Mouse (Mus musculus) heart, embryonic 13.5 days (tissue): ENCODE measurements around the gene Magix. TPM values are rescaled to one million over a fixed set of nuclear protein-coding genes. Genes with fewer than 3 reads are reported as not detected.
"Not testable (repeated sequence)": the region's sequence is repeated elsewhere in the genome, so short reads cannot be mapped to it uniquely, and the experiment has no call there.

Source experiments
- ATAC-seq: fragments of 200-750 bp; cut with Nextera tagmentation; 2 replicates; pipeline ENCODE4 v1.8.0; 2017; ENCODE audit warnings: moderate TSS enrichment; ENCODE audit not compliant: insufficient number of reproducible peaks, low FRiP score, low TSS enrichment; ENCODE audit errors: extremely low read depth
- H3K27ac ChIP-seq: fragments of 300-500 bp; sonication (generic); replicated peaks from 2 replicates; pipeline ENCODE4 v1.5.1; 2015; ENCODE audit warnings: moderate library complexity, mild to moderate bottlenecking, inconsistent platforms
- H3K27me3 ChIP-seq: fragments of 300-500 bp; sonication (generic); replicated peaks from 2 replicates; pipeline ENCODE4 v1.6.1; 2015; ENCODE audit warnings: mild to moderate bottlenecking, inconsistent platforms
- H3K36me3 ChIP-seq: fragments of 300-500 bp; sonication (generic); 2 replicates; pipeline ENCODE4 v1.6.1; 2015; ENCODE audit warnings: mild to moderate bottlenecking, inconsistent platforms
- H3K4me1 ChIP-seq: fragments of 300-500 bp; sonication (generic); 2 replicates; pipeline ENCODE4 v1.6.1; 2015; ENCODE audit warnings: inconsistent platforms
- H3K4me2 ChIP-seq: fragments of 300-500 bp; sonication (generic); 2 replicates; pipeline ENCODE4 v1.6.1; 2015; ENCODE audit warnings: inconsistent platforms, mild to moderate bottlenecking, moderate library complexity
- H3K4me3 ChIP-seq: fragments of 300-500 bp; sonication (generic); 2 replicates; pipeline ENCODE4 v1.5.1; 2015; ENCODE audit warnings: moderate library complexity, mild to moderate bottlenecking, inconsistent platforms
- H3K9ac ChIP-seq: fragments of 300-500 bp; sonication (generic); 2 replicates; pipeline ENCODE4 v1.6.1; 2015; ENCODE audit warnings: inconsistent platforms, mild to moderate bottlenecking, moderate library complexity
- H3K9me3 ChIP-seq: fragments of 300-500 bp; sonication (generic); 2 replicates; pipeline ENCODE4 v1.6.1; 2016; ENCODE audit warnings: inconsistent platforms
- WGBS: fragments of 180-500 bp; shearing (Covaris S2); methylation state at CpG from one replicate; pipeline ENCODE4 v1.1.7; 2015; ENCODE audit warnings: mixed read lengths; 5-methylcytosine and 5-hydroxymethylcytosine counted together
- polyA plus RNA-seq: library from polyadenylated mRNA; unstranded; fragments of >200 nt; fragmentation: Nextera tagmentation; extraction: Ambion mirVana; gene quantifications from 2 replicates; pipeline ENCODE4 v1.2.1, GENCODE M21; 2015

The Magix gene
- 0.11 and 0.25 TPM in 2 replicates for polyA plus RNA-seq

DNA sequence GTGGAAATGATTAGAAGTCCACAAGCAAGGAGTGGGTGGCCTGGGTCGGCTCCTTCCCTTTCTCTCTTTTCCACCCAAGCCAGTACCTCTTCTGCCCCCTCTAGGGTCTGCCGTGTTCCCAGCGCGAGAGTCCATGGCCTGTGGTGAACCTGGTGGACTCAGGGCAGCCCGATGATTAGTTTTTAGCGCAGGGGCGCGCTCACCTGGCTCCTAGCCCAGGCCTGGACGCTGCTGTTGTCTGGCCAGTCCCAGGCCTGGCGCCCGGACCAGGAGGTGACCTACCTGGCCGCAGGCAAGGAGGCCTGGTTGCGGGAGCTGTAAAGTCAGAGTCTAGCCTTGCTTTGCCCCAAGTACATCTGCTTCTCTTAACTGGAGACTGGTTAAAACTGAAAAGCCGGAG is at the start of gene Magix:
Gene Magix (minus strand): TSS at position 388 of the 400 bp plus-strand sequence.
- Histone ChIP-seq H3K9ac (peak within 1 kb of the TSS; percentile 66), H3K27me3 (0 out of 2 replicates have a peak, but pooled peaks cover 5% of the 10 kb centered on the region), H3K36me3 (no peaks in the 10 kb centered on the region), H3K4me3 (peak within 1 kb of the TSS; percentile 45), H3K4me2 (peak within 1 kb of the TSS; percentile 69), H3K27ac (no peak within 1 kb of the TSS), H3K4me1 (no peaks in the 10 kb centered on the region), H3K9me3 (no peaks in the 10 kb centered on the region)
- ATAC-seq = no peak
- 62% methylated on average over 14 of the region's 14 CpGs for WGBS

DNA sequence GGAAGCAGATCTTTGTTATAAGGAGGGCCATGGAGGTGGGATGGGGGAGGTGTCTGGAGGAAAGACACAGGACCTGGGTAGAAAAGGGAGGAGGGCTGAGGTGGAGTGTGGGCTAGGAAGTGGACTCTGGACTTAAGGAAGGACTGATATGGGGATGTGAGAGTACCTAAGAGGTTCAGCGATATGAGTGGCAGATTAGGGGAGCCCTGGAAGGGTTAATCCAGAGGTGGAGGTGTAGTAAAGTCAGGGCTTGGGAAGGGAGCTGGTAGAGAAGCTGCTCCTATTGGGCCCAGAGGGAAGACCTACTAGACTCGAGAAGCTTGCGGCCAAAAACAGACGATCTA is 47.8 kb upstream of the Magix start:
- peaks cover 27% of the 10 kb centered on the region for H3K36me3 ChIP-seq
- H3K27ac ChIP-seq = no peak overlapping the region
- peak overlapping the region; percentile 78 for H3K9ac ChIP-seq
- ATAC-seq = no peak
- H3K9me3 ChIP-seq = no peaks in the 10 kb centered on the region
- WGBS = 29% methylated on average over 4 of the region's 4 CpGs
- H3K4me1 ChIP-seq = peaks cover 9% of the 10 kb centered on the region; the same call in 1 of the 2 replicates
- peak overlapping the region; percentile 69 for H3K4me2 ChIP-seq
- no peaks in the 10 kb centered on the region for H3K27me3 ChIP-seq
- peak overlapping the region; percentile 58 for H3K4me3 ChIP-seq

DNA sequence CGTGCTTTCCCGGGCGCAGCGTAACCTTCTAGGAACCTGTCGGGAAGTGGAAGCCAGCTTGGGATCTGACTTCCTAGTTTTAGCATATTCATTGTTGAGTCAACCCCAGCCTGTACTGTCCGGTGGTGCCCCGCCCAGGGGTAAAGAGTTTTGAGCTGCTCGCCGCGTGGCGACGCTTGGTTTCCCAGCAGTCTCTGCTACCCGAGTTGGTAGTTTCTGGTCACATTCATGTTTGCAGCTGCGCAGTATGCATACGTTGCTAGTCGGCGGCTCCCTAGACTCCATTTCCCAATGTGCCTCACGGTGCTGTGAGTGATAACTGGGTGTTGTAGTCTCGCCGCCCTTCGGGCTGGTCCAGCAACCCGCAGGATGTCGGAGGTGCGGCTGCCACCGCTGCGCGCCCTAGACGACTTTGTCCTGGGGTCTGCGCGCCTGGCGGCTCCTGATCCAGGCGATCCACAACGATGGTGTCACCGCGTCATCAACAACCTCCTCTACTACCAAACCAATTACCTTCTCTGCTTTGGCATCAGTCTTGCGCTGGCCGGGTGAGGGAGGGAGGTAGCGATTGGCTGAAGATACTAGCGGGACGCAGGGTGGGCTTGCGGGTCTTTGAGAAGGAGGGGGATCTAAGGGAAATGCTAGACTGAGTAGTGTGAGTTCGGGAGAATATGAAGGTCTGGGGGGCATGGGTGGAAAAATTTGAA is 47.3 kb upstream of the Magix start, which contains the start of gene Praf2:
Gene Praf2 (plus strand): TSS at position 225 of the 707 bp plus-strand sequence.
- peak; percentile 71 for ATAC-seq
- Histone ChIP-seq H3K9me3 (no peaks in the 10 kb centered on the region), H3K4me3 (peak within 1 kb of the TSS; percentile 58), H3K4me1 (peaks cover 9% of the 10 kb centered on the region; the same call in 1 of the 2 replicates), H3K9ac (peak within 1 kb of the TSS; percentile 78), H3K36me3 (peaks cover 30% of the 10 kb centered on the region), H3K27ac (peak within 1 kb of the TSS; percentile 54), H3K4me2 (peak within 1 kb of the TSS; percentile 69), H3K27me3 (no peaks in the 10 kb centered on the region)
- WGBS = 17% methylated on average over 42 of the region's 42 CpGs

DNA sequence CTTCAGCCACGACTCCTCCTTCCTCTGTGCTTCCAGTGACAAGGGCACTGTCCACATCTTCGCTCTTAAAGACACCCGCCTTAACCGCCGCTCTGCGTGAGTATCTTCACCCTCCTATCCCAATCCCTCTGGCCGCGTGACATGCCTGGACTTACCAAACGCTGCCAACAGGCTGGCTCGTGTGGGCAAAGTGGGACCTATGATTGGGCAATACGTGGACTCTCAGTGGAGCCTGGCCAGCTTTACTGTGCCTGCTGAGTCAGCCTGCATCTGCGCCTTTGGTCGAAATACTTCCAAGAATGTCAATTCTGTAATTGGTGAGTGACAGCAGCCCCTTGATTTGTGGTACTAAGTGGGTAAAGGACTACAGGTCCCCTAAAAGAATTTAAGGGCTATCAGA is 46.1 kb upstream of the Magix start:
- Histone ChIP-seq H3K9me3 (no peaks in the 10 kb centered on the region), H3K9ac (no peak overlapping the region), H3K27me3 (no peaks in the 10 kb centered on the region), H3K4me2 (no peak overlapping the region), H3K36me3 (peaks cover 30% of the 10 kb centered on the region), H3K4me3 (no peak overlapping the region), H3K27ac (no peak overlapping the region), H3K4me1 (peaks cover 15% of the 10 kb centered on the region)
- no peak for ATAC-seq
- WGBS = 86% methylated on average over 13 of the region's 13 CpGs

DNA sequence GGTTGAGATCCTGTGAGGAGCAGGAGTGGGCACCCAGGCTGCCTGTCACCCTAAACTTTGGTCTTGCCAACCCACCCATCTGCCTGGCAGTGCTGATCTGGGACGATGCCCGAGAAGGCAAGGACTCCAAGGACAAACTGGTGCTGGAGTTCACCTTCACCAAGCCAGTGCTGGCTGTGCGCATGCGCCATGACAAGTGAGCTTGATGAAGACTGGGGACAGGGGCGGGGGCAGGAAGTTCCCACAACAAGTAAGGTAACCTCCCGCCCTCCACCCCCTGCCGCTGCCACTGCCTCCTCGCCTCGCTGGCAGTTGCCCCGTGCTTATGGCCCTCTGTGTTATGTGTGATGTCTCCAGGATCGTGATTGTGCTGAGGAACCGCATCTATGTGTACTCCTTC is 44.8 kb upstream of the Magix start:
- WGBS = 85% methylated on average over 12 of the region's 12 CpGs
- no peak overlapping the region for H3K27ac ChIP-seq
- no peak for ATAC-seq

DNA sequence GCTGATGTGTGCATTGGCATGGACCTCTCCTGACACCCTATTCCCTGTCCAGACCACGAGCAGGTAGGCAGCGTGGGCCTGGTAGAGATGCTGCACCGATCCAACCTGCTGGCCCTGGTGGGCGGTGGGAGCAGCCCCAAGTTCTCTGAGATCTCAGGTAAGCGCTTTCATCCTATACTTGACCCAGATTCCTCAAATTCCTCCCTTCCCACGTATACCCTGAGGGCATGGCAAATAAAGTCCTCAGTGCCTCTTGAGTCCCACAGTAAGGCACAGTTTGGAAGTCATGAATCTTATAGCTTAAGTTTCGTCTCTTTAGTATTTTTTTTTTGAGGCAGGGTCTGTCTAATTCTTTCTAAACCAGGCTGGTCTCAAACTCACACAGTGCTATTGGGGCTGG is 43.1 kb upstream of the Magix start:
- 78% methylated on average over 7 of the region's 7 CpGs for WGBS
- Histone ChIP-seq H3K36me3 (peaks cover 30% of the 10 kb centered on the region), H3K4me2 (no peak overlapping the region), H3K4me1 (peaks cover 13% of the 10 kb centered on the region), H3K27me3 (no peaks in the 10 kb centered on the region), H3K9ac (no peak overlapping the region), H3K27ac (no peak overlapping the region), H3K4me3 (no peak overlapping the region), H3K9me3 (no peaks in the 10 kb centered on the region)
- ATAC-seq = no peak

More for the DNA sequence above, 44.8 kb upstream of the Magix start:
- H3K9me3 ChIP-seq = no peaks in the 10 kb centered on the region
- H3K9ac ChIP-seq = no peak overlapping the region
- no peak overlapping the region for H3K4me3 ChIP-seq
- H3K4me1 ChIP-seq = peaks cover 15% of the 10 kb centered on the region
- H3K4me2 ChIP-seq = no peak overlapping the region
- peaks cover 30% of the 10 kb centered on the region for H3K36me3 ChIP-seq
- no peaks in the 10 kb centered on the region for H3K27me3 ChIP-seq

DNA sequence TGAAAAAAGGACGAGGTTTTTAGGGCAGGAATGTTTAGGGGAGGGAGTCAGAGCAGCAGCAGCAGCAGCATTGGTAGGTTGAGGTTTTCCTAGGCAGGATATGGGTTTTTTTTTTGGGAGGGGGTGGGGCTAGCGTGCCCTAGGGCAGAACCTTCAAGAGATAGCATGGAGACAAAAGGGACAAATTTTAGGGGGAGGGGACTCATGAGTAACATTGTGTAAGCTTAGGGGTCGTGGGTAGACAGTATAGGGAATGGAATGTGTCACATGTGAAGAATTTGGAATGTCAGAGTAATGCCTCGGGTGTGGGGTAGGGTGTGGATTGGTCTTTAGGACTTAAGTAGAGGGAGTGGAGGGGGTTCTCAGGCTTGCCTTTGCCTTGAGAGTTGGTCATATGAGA is 41.6 kb upstream of the Magix start:
- no peaks in the 10 kb centered on the region for H3K9me3 ChIP-seq
- H3K27me3 ChIP-seq = no peaks in the 10 kb centered on the region
- peaks cover 6% of the 10 kb centered on the region for H3K4me1 ChIP-seq
- peak overlapping the region; percentile 66 for H3K4me3 ChIP-seq
- peaks cover 30% of the 10 kb centered on the region for H3K36me3 ChIP-seq
- H3K4me2 ChIP-seq = peak overlapping the region; percentile 75
- peak overlapping the region; percentile 82 for H3K9ac ChIP-seq
- WGBS = 9% methylated on average over 4 of the region's 4 CpGs
- ATAC-seq = peak; percentile 2; the same call in 1 of the 2 replicates
- peak overlapping the region; percentile 94; the same call in 1 of the 2 replicates for H3K27ac ChIP-seq

DNA sequence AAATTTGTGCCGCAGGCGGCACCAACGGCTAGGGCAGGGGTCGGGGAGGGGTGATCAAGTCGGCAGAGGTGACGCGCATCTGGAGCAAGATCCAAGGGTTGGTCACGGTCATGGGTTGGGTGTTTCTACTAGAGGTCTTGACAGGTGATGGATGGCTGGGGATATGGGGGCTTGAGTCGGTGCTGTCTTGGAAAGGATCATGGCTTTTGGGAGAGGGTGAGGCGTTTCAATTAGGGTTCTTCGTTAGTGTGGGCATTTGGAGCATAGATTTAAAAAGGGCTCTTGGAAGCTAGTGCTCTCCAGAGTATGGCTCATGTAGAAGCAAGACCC is 41.2 kb upstream of the Magix start:
- ATAC-seq = 0 out of 2 replicates have a peak, but pooled peaks have one; percentile 9
- Histone ChIP-seq H3K4me3 (peak overlapping the region; percentile 66), H3K9ac (peak overlapping the region; percentile 82), H3K36me3 (peaks cover 29% of the 10 kb centered on the region), H3K9me3 (no peaks in the 10 kb centered on the region), H3K4me2 (peak overlapping the region; percentile 75), H3K27ac (peak overlapping the region; percentile 94), H3K4me1 (peaks cover 6% of the 10 kb centered on the region), H3K27me3 (no peaks in the 10 kb centered on the region)
- 18% methylated on average over 11 of the region's 11 CpGs for WGBS

DNA sequence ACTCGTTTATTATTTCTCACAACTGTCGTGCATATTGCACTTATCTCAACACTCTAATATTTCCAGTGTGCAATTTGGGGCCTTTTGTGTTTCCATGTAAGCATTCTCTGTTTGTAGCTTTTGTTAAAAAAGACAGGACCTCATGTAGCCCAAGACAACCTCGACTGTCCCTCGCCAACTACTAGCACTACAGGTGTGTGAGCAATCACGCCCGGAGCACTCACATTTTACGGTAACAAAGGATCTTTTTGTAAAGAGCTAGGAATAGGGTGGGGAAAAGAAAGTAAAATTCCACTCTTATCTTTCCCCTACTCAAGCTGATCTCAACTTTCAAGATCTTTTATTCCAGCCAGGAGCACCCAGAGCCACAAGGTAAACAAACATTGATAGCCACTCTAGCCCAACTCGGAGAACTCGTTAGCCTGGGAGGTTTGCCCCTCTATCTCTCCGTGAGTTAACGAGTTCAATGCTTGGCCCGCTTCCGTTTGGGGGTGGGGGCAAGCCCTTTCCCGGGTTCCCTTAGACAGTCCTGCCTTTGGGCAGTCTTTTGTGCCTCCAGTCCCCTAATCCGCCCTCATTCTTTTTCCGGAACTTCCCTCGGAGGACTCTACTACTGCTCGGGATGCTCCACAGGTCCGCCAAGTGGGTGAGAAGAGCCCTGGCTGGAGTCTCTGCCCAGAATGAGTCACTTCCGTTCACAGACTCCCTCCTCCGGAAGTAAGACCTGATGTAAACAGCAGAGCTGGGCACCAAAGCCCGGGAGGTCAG is 40.6 kb upstream of the Magix start, which contains the start of gene Gm45208:
Gene Gm45208 (plus strand): TSS at position 732 of the 768 bp plus-strand sequence.
- 15% methylated on average over 22 of the region's 22 CpGs for WGBS
- Histone ChIP-seq H3K36me3 (peaks cover 23% of the 10 kb centered on the region), H3K4me2 (peak within 1 kb of the TSS; percentile 75), H3K27ac (peak within 1 kb of the TSS; percentile 94), H3K27me3 (no peaks in the 10 kb centered on the region), H3K4me1 (peaks cover 6% of the 10 kb centered on the region), H3K4me3 (peak within 1 kb of the TSS; percentile 66), H3K9ac (peak within 1 kb of the TSS; percentile 82), H3K9me3 (no peaks in the 10 kb centered on the region)
- ATAC-seq = peak; percentile 84

DNA sequence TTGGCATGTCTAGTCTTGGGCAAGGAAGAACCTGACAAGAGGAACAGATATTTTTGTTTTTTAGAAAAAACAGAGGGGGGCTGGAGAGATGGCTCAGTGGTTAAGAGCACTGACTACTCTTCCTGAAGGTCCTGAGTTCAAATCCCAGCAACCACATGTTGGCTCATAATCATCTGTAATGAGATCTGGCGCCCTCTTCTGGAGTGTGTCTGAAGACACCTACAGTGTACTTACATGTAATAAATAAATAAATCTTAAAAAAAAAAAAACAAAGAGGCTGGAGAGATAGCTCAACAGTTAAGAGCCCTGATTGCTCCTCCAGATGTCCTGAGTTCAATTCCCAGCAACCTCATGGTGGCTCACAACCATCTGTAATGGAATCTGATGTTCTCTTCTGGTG is 35.0 kb upstream of the Magix start:
- not testable (repeated sequence) for H3K4me3 ChIP-seq, ATAC-seq, H3K4me2 ChIP-seq, H3K9ac ChIP-seq, H3K36me3 ChIP-seq, H3K27ac ChIP-seq, H3K9me3 ChIP-seq, H3K27me3 ChIP-seq, H3K4me1 ChIP-seq
- 39% methylated on average over 1 of the region's 1 CpGs for WGBS

DNA sequence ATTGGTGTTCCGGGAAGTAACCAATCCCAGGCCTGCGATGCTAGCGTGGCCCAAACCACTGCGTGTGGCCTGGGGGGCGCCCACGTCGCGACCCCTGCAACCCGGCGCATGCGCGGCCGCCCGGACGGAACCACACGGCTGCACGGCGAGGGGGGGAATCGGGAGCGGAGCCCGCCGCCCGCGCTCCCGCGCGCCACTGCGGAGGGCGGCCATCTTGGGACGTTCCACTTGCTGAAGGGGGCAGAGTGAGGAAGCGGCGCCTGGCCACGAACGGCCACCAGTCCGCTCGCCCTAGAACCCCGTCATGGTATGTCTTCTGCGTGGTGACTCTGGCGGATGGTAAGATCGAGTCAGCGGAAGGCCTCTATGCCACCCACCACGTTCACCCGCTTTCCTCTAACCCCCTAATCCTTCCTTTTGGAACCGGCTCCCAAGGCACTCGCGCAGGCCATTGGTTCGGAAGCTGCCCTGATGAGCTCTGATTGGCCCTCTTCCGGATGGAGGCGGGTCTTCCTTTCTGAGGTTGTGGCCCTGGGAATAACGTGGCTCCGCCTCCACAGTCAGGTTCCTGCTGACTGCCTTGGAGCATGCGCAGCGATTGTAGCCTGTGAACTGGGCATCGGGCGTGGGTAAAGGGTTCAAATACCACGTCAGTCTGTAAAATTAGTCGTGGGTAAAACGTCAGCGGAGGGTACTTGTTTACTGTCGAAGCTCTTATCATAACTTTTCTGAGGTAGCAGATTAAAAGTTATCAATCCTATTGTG is 33.3 kb upstream of the Magix start, which contains the start of gene Wdr45:
Gene Wdr45 (plus strand): TSS at position 199 of the 765 bp plus-strand sequence.
- not testable (repeated sequence) for H3K36me3 ChIP-seq, H3K4me1 ChIP-seq, H3K27me3 ChIP-seq, H3K9me3 ChIP-seq
- Histone ChIP-seq H3K4me3 (peak within 1 kb of the TSS; percentile 46), H3K27ac (0 out of 2 replicates have a peak within 1 kb of the TSS, but pooled peaks have one; percentile 8), H3K9ac (peak within 1 kb of the TSS; percentile 75), H3K4me2 (peak within 1 kb of the TSS; percentile 65)
- 12% methylated on average over 55 of the region's 60 CpGs for WGBS
- peak; percentile 90 for ATAC-seq
